Mouse (Mus musculus) midbrain, embryonic 12.5 days (tissue): ENCODE results near the gene Gpt2. TPM values are rescaled to one million over a fixed set of nuclear protein-coding genes. Genes with fewer than 3 reads are reported as not detected.
A peak's percentile ranks its signal among the peaks of the same experiment; 100 is the strongest.

Experiments
- ATAC-seq: fragments of 200-750 bp; cut with Nextera tagmentation; 2 replicates; pipeline ENCODE4 v1.8.0; 2017; ENCODE audit warnings: low read depth, moderate TSS enrichment, moderate library complexity; ENCODE audit not compliant: low FRiP score
- H3K27ac ChIP-seq: fragments of 300-500 bp; sonication (generic); replicated peaks from 2 replicates; pipeline ENCODE4 v1.5.1; 2016; ENCODE audit warnings: mild to moderate bottlenecking
- H3K27me3 ChIP-seq: fragments of 300-500 bp; sonication (generic); 2 replicates; pipeline ENCODE4 v1.6.1; 2016; ENCODE audit warnings: mild to moderate bottlenecking
- H3K36me3 ChIP-seq: fragments of 300-500 bp; sonication (generic); 2 replicates; pipeline ENCODE4 v1.6.1; 2016
- H3K4me1 ChIP-seq: fragments of 300-500 bp; sonication (generic); 2 replicates; pipeline ENCODE4 v1.6.1; 2016
- H3K4me2 ChIP-seq: fragments of 300-500 bp; sonication (generic); replicated peaks from 2 replicates; pipeline ENCODE4 v1.6.1; 2016; ENCODE audit warnings: mild to moderate bottlenecking, moderate library complexity
- H3K4me3 ChIP-seq: fragments of 300-500 bp; sonication (generic); 2 replicates; pipeline ENCODE4 v1.5.1; 2016; ENCODE audit warnings: mild to moderate bottlenecking
- H3K9ac ChIP-seq: fragments of 300-500 bp; sonication (generic); replicated peaks from 2 replicates; pipeline ENCODE4 v1.6.1; 2016; ENCODE audit warnings: mild to moderate bottlenecking, moderate library complexity
- H3K9me3 ChIP-seq: fragments of 300-500 bp; sonication (generic); 2 replicates; pipeline ENCODE4 v1.6.1; 2016; ENCODE audit warnings: mild to moderate bottlenecking
- WGBS: fragments of 180-500 bp; shearing (Covaris S2); methylation state at CpG from one replicate; pipeline ENCODE4 v1.1.7; 2016; 5-methylcytosine and 5-hydroxymethylcytosine counted together
- polyA plus RNA-seq: library from polyadenylated mRNA; unstranded; fragments of >200 nt; fragmentation: Nextera tagmentation; extraction: Ambion mirVana; gene quantifications from 2 replicates; pipeline ENCODE4 v1.2.1, GENCODE M21; 2016

The Gpt2 gene
- polyA plus RNA-seq, 1 experiment from 2014 or later: 32.4 TPM

- Histone ChIP-seq H3K4me3 (no peak overlapping the region), H3K4me1 (no peaks in the 10 kb centered on the region), H3K27ac (no peak overlapping the region), H3K9ac (no peak overlapping the region), H3K36me3 (no peaks in the 10 kb centered on the region), H3K4me2 (no peak overlapping the region), H3K27me3 (no peaks in the 10 kb centered on the region), H3K9me3 (no peaks in the 10 kb centered on the region)
- no peak for ATAC-seq
Observed at GRCm38 (mm10) chr8:85464316-85464715, 28.1 kb upstream of the Gpt2 start.

- H3K27me3 ChIP-seq: no peaks in the 10 kb centered on the region
- H3K36me3 ChIP-seq: no peaks in the 10 kb centered on the region
- no peaks in the 10 kb centered on the region for H3K4me1 ChIP-seq
- WGBS: 87% methylated on average over 4 of the region's 4 CpGs
- no peak for ATAC-seq
- H3K4me2 ChIP-seq: no peak overlapping the region
- H3K9me3 ChIP-seq: no peaks in the 10 kb centered on the region
- no peak overlapping the region for H3K9ac ChIP-seq
- H3K4me3 ChIP-seq: no peak overlapping the region
- H3K27ac ChIP-seq: no peak overlapping the region
Observed at GRCm38 (mm10) chr8:85466056-85466455, 26.3 kb upstream of the Gpt2 start.

GRCm38 (mm10) chr8:85470753-85471152 lies 21.6 kb upstream of the Gpt2 start:
- no peaks in the 10 kb centered on the region for H3K36me3 ChIP-seq
- H3K4me1 ChIP-seq: no peaks in the 10 kb centered on the region
- no peak overlapping the region for H3K4me3 ChIP-seq
- no peaks in the 10 kb centered on the region for H3K27me3 ChIP-seq
- H3K9ac ChIP-seq: no peak overlapping the region
- WGBS: 86% methylated on average over 8 of the region's 8 CpGs
- no peak overlapping the region for H3K27ac ChIP-seq
- H3K4me2 ChIP-seq: no peak overlapping the region
- H3K9me3 ChIP-seq: no peaks in the 10 kb centered on the region
- ATAC-seq: no peak

- H3K27ac ChIP-seq: no peak overlapping the region
- no peaks in the 10 kb centered on the region for H3K4me1 ChIP-seq
- no peaks in the 10 kb centered on the region for H3K27me3 ChIP-seq
- no peak overlapping the region for H3K4me2 ChIP-seq
- H3K4me3 ChIP-seq: no peak overlapping the region
- 72% methylated on average over 6 of the region's 6 CpGs for WGBS
- no peaks in the 10 kb centered on the region for H3K9me3 ChIP-seq
- ATAC-seq: no peak
- no peak overlapping the region for H3K9ac ChIP-seq
- H3K36me3 ChIP-seq: no peaks in the 10 kb centered on the region
Observed at GRCm38 (mm10) chr8:85472800-85473199, 19.6 kb upstream of the Gpt2 start.

- WGBS: 87% methylated on average over 4 of the region's 4 CpGs
- Histone ChIP-seq H3K27ac (no peak overlapping the region), H3K27me3 (no peaks in the 10 kb centered on the region), H3K9ac (no peak overlapping the region), H3K4me3 (no peak overlapping the region), H3K9me3 (no peaks in the 10 kb centered on the region), H3K4me2 (no peak overlapping the region), H3K36me3 (no peaks in the 10 kb centered on the region), H3K4me1 (no peaks in the 10 kb centered on the region)
- no peak for ATAC-seq
Observed at GRCm38 (mm10) chr8:85473246-85473645, 19.1 kb upstream of the Gpt2 start.

- Histone ChIP-seq H3K27ac (no peak overlapping the region), H3K4me1 (no peaks in the 10 kb centered on the region), H3K9me3 (no peaks in the 10 kb centered on the region), H3K27me3 (no peaks in the 10 kb centered on the region), H3K4me2 (no peak overlapping the region), H3K9ac (no peak overlapping the region), H3K36me3 (no peaks in the 10 kb centered on the region), H3K4me3 (no peak overlapping the region)
- 88% methylated on average over 3 of the region's 3 CpGs for WGBS
- no peak for ATAC-seq
Observed at GRCm38 (mm10) chr8:85474924-85475323, 17.5 kb upstream of the Gpt2 start.

- no peak overlapping the region for H3K27ac ChIP-seq
- no peak overlapping the region for H3K4me2 ChIP-seq
- 74% methylated on average over 4 of the region's 4 CpGs for WGBS
- H3K36me3 ChIP-seq: no peaks in the 10 kb centered on the region
- no peak for ATAC-seq
- H3K27me3 ChIP-seq: no peaks in the 10 kb centered on the region
- no peak overlapping the region for H3K4me3 ChIP-seq
- H3K9ac ChIP-seq: no peak overlapping the region
- no peaks in the 10 kb centered on the region for H3K9me3 ChIP-seq
- 0 out of 2 replicates have a peak, but pooled peaks cover 3% of the 10 kb centered on the region for H3K4me1 ChIP-seq
Observed at GRCm38 (mm10) chr8:85476970-85477545, 15.3 kb upstream of the Gpt2 start.

GRCm38 (mm10) chr8:85478397-85478796 lies 14.0 kb upstream of the Gpt2 start:
- 85% methylated on average over 2 of the region's 2 CpGs for WGBS
- no peaks in the 10 kb centered on the region for H3K27me3 ChIP-seq
- no peak overlapping the region for H3K9ac ChIP-seq
- H3K4me2 ChIP-seq: no peak overlapping the region
- H3K27ac ChIP-seq: no peak overlapping the region
- no peaks in the 10 kb centered on the region for H3K36me3 ChIP-seq
- H3K9me3 ChIP-seq: no peaks in the 10 kb centered on the region
- H3K4me1 ChIP-seq: 0 out of 2 replicates have a peak, but pooled peaks cover 3% of the 10 kb centered on the region
- H3K4me3 ChIP-seq: no peak overlapping the region
- ATAC-seq: no peak

GRCm38 (mm10) chr8:85479710-85480109 lies 12.7 kb upstream of the Gpt2 start:
- H3K9me3 ChIP-seq: no peaks in the 10 kb centered on the region
- H3K27ac ChIP-seq: no peak overlapping the region
- no peak for ATAC-seq
- no peak overlapping the region for H3K9ac ChIP-seq
- no peaks in the 10 kb centered on the region for H3K36me3 ChIP-seq
- no peak overlapping the region for H3K4me3 ChIP-seq
- 0 out of 2 replicates have a peak, but pooled peaks cover 3% of the 10 kb centered on the region for H3K4me1 ChIP-seq
- 91% methylated on average over 2 of the region's 2 CpGs for WGBS
- H3K4me2 ChIP-seq: no peak overlapping the region
- H3K27me3 ChIP-seq: no peaks in the 10 kb centered on the region

GRCm38 (mm10) chr8:85481900-85482299 lies 10.5 kb upstream of the Gpt2 start:
- ATAC-seq: no peak
- H3K27me3 ChIP-seq: no peaks in the 10 kb centered on the region
- H3K9ac ChIP-seq: no peak overlapping the region
- H3K27ac ChIP-seq: no peak overlapping the region
- no peak overlapping the region for H3K4me3 ChIP-seq
- H3K9me3 ChIP-seq: no peaks in the 10 kb centered on the region
- H3K36me3 ChIP-seq: no peaks in the 10 kb centered on the region
- 0 out of 2 replicates have a peak, but pooled peaks cover 3% of the 10 kb centered on the region for H3K4me1 ChIP-seq
- 25% methylated on average over 10 of the region's 10 CpGs for WGBS
- peak overlapping the region; percentile 6 for H3K4me2 ChIP-seq

GRCm38 (mm10) chr8:85482427-85482826 lies 9.9 kb upstream of the Gpt2 start:
- Histone ChIP-seq H3K4me2 (no peak overlapping the region), H3K36me3 (no peaks in the 10 kb centered on the region), H3K27ac (no peak overlapping the region), H3K27me3 (no peaks in the 10 kb centered on the region), H3K9me3 (no peaks in the 10 kb centered on the region), H3K4me1 (0 out of 2 replicates have a peak, but pooled peaks cover 3% of the 10 kb centered on the region), H3K4me3 (no peak overlapping the region), H3K9ac (no peak overlapping the region)
- ATAC-seq: no peak
- 76% methylated on average over 6 of the region's 6 CpGs for WGBS

GRCm38 (mm10) chr8:85487906-85488620 lies 4.3 kb upstream of the Gpt2 start:
- no peak for ATAC-seq
- peaks cover 4% of the 10 kb centered on the region for H3K4me1 ChIP-seq
- no peaks in the 10 kb centered on the region for H3K27me3 ChIP-seq
- no peak overlapping the region for H3K27ac ChIP-seq
- no peaks in the 10 kb centered on the region for H3K9me3 ChIP-seq
- no peak overlapping the region for H3K4me3 ChIP-seq
- H3K36me3 ChIP-seq: no peaks in the 10 kb centered on the region
- H3K4me2 ChIP-seq: no peak overlapping the region
- no peak overlapping the region for H3K9ac ChIP-seq
- WGBS: 81% methylated on average over 20 of the region's 20 CpGs
